Mouse (Mus musculus) adrenal gland, postnatal 36 days (tissue): ENCODE data around the gene Alg14. TPM values are rescaled to one million over a fixed set of nuclear protein-coding genes. Genes with fewer than 3 reads are reported as not detected.

Source experiments
- DNase-seq, 2 experiments: peaks; one replicate each; pipeline ENCODE4 v3.0.0; 2021; ENCODE audit warnings: mixed read lengths in 1 of 2
- total RNA-seq, 2 experiments: library from RNA; stranded (reverse); gene quantifications; 2 replicates each; pipeline ENCODE4 v1.2.3; 2021

Alg14 gene
- total RNA-seq, 2 experiments from 2014 or later: 35.0 to 41.2 TPM

- no peak for DNase-seq
These were observed 115.8 kb downstream of the Alg14 start for GRCm38 (mm10) chr3:121407417-121407816.

GRCm38 (mm10) chr3:121408386-121408785, 116.8 kb downstream of the Alg14 start:
- DNase-seq: no peak

- DNase-seq: no peak
These were observed 119.9 kb downstream of the Alg14 start for GRCm38 (mm10) chr3:121411450-121411849.

Other genes starting within 250 kb of the Alg14 start
- gene Rwdd3, start 120.1 kb upstream of the Alg14 start, total RNA-seq: 10 to 100 TPM in 1 of 2 experiments, 1 to 10 TPM in 1; 6.7 to 13.0 TPM
- gene Tmem56, start 8.7 kb upstream of the Alg14 start, total RNA-seq: 10 to 100 TPM; 38.5 to 39.2 TPM
- gene Cnn3, start 134.7 kb downstream of the Alg14 start, total RNA-seq: 100 to 1,000 TPM; 284 to 529 TPM
- 10 to 100 TPM; 18.4 to 26.2 TPM for gene Slc44a3, start 240.6 kb downstream of the Alg14 start, total RNA-seq